Mouse (Mus musculus): ENCODE measurements at regions not wholly inside any gene's neighbourhood (a gene's known extent, or its start where the extent isn't known, plus 50 kb on each side); places are given as distances from the start of the nearest gene placed in this dataset.

GRCm38 (mm10) chr6:139391307-139391706 lies 110.5 kb downstream of the Rergl start:
- no peaks in the 10 kb centered on the region for H3K9me3 ChIP-seq (ENCODE audit: control insufficient read depth, low read length)
- H3K36me3 ChIP-seq (ENCODE audit: control insufficient read depth, insufficient read depth, low read length) = no peaks in the 10 kb centered on the region
- H3K4me2 ChIP-seq (ENCODE audit: low read depth, low read length) = no peak overlapping the region
- WGBS = 4% methylated on average over 13 of the region's 13 CpGs
- no peaks in the 10 kb centered on the region for H3K27me3 ChIP-seq (ENCODE audit: control insufficient read depth, insufficient read depth, low read depth, low read length)
- no peak overlapping the region for H3K27ac ChIP-seq (ENCODE audit: low read length)
- H3K4me3 ChIP-seq (ENCODE audit: low read length) = no peak overlapping the region
- H3K4me1 ChIP-seq (replicated peaks; ENCODE audit: control insufficient read depth, insufficient read depth, low read length) = no peaks in the 10 kb centered on the region
- no peak overlapping the region for H3K9ac ChIP-seq (ENCODE audit: low read length)
- ATAC-seq (ENCODE audit: low read depth) = no peak

GRCm38 (mm10) chr6:139350939-139351338 lies 150.8 kb downstream of the Rergl start:
- Histone ChIP-seq H3K27me3 (ENCODE audit: control insufficient read depth, insufficient read depth, low read depth, low read length) (no peaks in the 10 kb centered on the region), H3K27ac (ENCODE audit: low read length) (no peak overlapping the region), H3K9me3 (ENCODE audit: control insufficient read depth, low read length) (no peaks in the 10 kb centered on the region), H3K36me3 (ENCODE audit: control insufficient read depth, insufficient read depth, low read length) (no peaks in the 10 kb centered on the region), H3K4me1 (replicated peaks; ENCODE audit: control insufficient read depth, insufficient read depth, low read length) (no peaks in the 10 kb centered on the region), H3K9ac (ENCODE audit: low read length) (no peak overlapping the region), H3K4me3 (ENCODE audit: low read length) (no peak overlapping the region), H3K4me2 (ENCODE audit: low read depth, low read length) (no peak overlapping the region)
- WGBS = 87% methylated on average over 2 of the region's 2 CpGs
- ATAC-seq (ENCODE audit: low read depth) = no peak

- no peaks in the 10 kb centered on the region for H3K27me3 ChIP-seq (ENCODE audit: control insufficient read depth, insufficient read depth, low read depth, low read length)
- no peak overlapping the region for H3K4me3 ChIP-seq (ENCODE audit: low read length)
- H3K9ac ChIP-seq (ENCODE audit: low read length) = no peak overlapping the region
- no peak for ATAC-seq (ENCODE audit: low read depth)
- H3K27ac ChIP-seq (ENCODE audit: low read length) = no peak overlapping the region
- H3K4me2 ChIP-seq (ENCODE audit: low read depth, low read length) = no peak overlapping the region
- H3K9me3 ChIP-seq (ENCODE audit: control insufficient read depth, low read length) = no peaks in the 10 kb centered on the region
- WGBS = 85% methylated on average over 7 of the region's 7 CpGs
- no peaks in the 10 kb centered on the region for H3K4me1 ChIP-seq (replicated peaks; ENCODE audit: control insufficient read depth, insufficient read depth, low read length)
- no peaks in the 10 kb centered on the region for H3K36me3 ChIP-seq (ENCODE audit: control insufficient read depth, insufficient read depth, low read length)
Observed at GRCm38 (mm10) chr6:139325226-139325625, 176.6 kb downstream of the Rergl start.

- Histone ChIP-seq H3K4me2 (ENCODE audit: low read depth, low read length) (no peak overlapping the region), H3K4me1 (replicated peaks; ENCODE audit: control insufficient read depth, insufficient read depth, low read length) (no peaks in the 10 kb centered on the region), H3K4me3 (ENCODE audit: low read length) (no peak overlapping the region), H3K27me3 (ENCODE audit: control insufficient read depth, insufficient read depth, low read depth, low read length) (no peaks in the 10 kb centered on the region), H3K36me3 (ENCODE audit: control insufficient read depth, insufficient read depth, low read length) (no peaks in the 10 kb centered on the region), H3K9me3 (ENCODE audit: control insufficient read depth, low read length) (no peaks in the 10 kb centered on the region), H3K9ac (ENCODE audit: low read length) (no peak overlapping the region), H3K27ac (ENCODE audit: low read length) (no peak overlapping the region)
- 71% methylated on average over 5 of the region's 5 CpGs for WGBS
- no peak for ATAC-seq (ENCODE audit: low read depth)
Observed at GRCm38 (mm10) chr6:139307651-139308050, 194.1 kb downstream of the Rergl start.

- Histone ChIP-seq H3K4me3 (ENCODE audit: low read length) (no peak overlapping the region), H3K4me1 (replicated peaks; ENCODE audit: control insufficient read depth, insufficient read depth, low read length) (no peaks in the 10 kb centered on the region), H3K27ac (ENCODE audit: low read length) (no peak overlapping the region), H3K27me3 (ENCODE audit: control insufficient read depth, insufficient read depth, low read depth, low read length) (no peaks in the 10 kb centered on the region), H3K36me3 (ENCODE audit: control insufficient read depth, insufficient read depth, low read length) (no peaks in the 10 kb centered on the region), H3K4me2 (ENCODE audit: low read depth, low read length) (no peak overlapping the region), H3K9ac (ENCODE audit: low read length) (no peak overlapping the region), H3K9me3 (ENCODE audit: control insufficient read depth, low read length) (no peaks in the 10 kb centered on the region)
- no peak for ATAC-seq (ENCODE audit: low read depth)
- 85% methylated on average over 2 of the region's 2 CpGs for WGBS
Observed at GRCm38 (mm10) chr6:139304306-139304705, 197.5 kb downstream of the Rergl start.

- H3K4me3 ChIP-seq (ENCODE audit: low read length) = no peak overlapping the region
- H3K27ac ChIP-seq (ENCODE audit: low read length) = no peak overlapping the region
- 26% methylated on average over 2 of the region's 2 CpGs for WGBS
- H3K27me3 ChIP-seq (ENCODE audit: control insufficient read depth, insufficient read depth, low read depth, low read length) = no peaks in the 10 kb centered on the region
- H3K4me2 ChIP-seq (ENCODE audit: low read depth, low read length) = no peak overlapping the region
- no peaks in the 10 kb centered on the region for H3K36me3 ChIP-seq (ENCODE audit: control insufficient read depth, insufficient read depth, low read length)
- H3K9ac ChIP-seq (ENCODE audit: low read length) = no peak overlapping the region
- no peaks in the 10 kb centered on the region for H3K4me1 ChIP-seq (replicated peaks; ENCODE audit: control insufficient read depth, insufficient read depth, low read length)
- no peak for ATAC-seq (ENCODE audit: low read depth)
- no peaks in the 10 kb centered on the region for H3K9me3 ChIP-seq (ENCODE audit: control insufficient read depth, low read length)
Observed at GRCm38 (mm10) chr6:139295701-139296100, 206.1 kb downstream of the Rergl start.

GRCm38 (mm10) chr6:139279093-139279492 lies 222.7 kb downstream of the Rergl start:
- no peaks in the 10 kb centered on the region for H3K9me3 ChIP-seq (ENCODE audit: control insufficient read depth, low read length)
- H3K27ac ChIP-seq (ENCODE audit: low read length) = no peak overlapping the region
- H3K4me3 ChIP-seq (ENCODE audit: low read length) = no peak overlapping the region
- no peaks in the 10 kb centered on the region for H3K4me1 ChIP-seq (replicated peaks; ENCODE audit: control insufficient read depth, insufficient read depth, low read length)
- no peaks in the 10 kb centered on the region for H3K27me3 ChIP-seq (ENCODE audit: control insufficient read depth, insufficient read depth, low read depth, low read length)
- H3K36me3 ChIP-seq (ENCODE audit: control insufficient read depth, insufficient read depth, low read length) = no peaks in the 10 kb centered on the region
- no peak overlapping the region for H3K4me2 ChIP-seq (ENCODE audit: low read depth, low read length)
- no peak overlapping the region for H3K9ac ChIP-seq (ENCODE audit: low read length)
- no peak for ATAC-seq (ENCODE audit: low read depth)
- 77% methylated on average over 4 of the region's 4 CpGs for WGBS

GRCm38 (mm10) chr6:139275512-139275911 lies 226.3 kb downstream of the Rergl start:
- no peak for ATAC-seq (ENCODE audit: low read depth)

GRCm38 (mm10) chr6:139253704-139254103 lies 248.1 kb downstream of the Rergl start:
- Histone ChIP-seq H3K4me1 (replicated peaks; ENCODE audit: control insufficient read depth, insufficient read depth, low read length) (no peaks in the 10 kb centered on the region), H3K27ac (ENCODE audit: low read length) (no peak overlapping the region), H3K27me3 (ENCODE audit: control insufficient read depth, insufficient read depth, low read depth, low read length) (no peaks in the 10 kb centered on the region), H3K4me2 (ENCODE audit: low read depth, low read length) (no peak overlapping the region), H3K4me3 (ENCODE audit: low read length) (no peak overlapping the region), H3K9ac (ENCODE audit: low read length) (no peak overlapping the region), H3K36me3 (ENCODE audit: control insufficient read depth, insufficient read depth, low read length) (no peaks in the 10 kb centered on the region), H3K9me3 (ENCODE audit: control insufficient read depth, low read length) (no peaks in the 10 kb centered on the region)
- no peak for ATAC-seq (ENCODE audit: low read depth)
- 84% methylated on average over 4 of the region's 4 CpGs for WGBS

More at GRCm38 (mm10) chr6:139275512-139275911, 226.3 kb downstream of the Rergl start:
- Histone ChIP-seq H3K27me3 (ENCODE audit: control insufficient read depth, insufficient read depth, low read depth, low read length) (no peaks in the 10 kb centered on the region), H3K4me1 (replicated peaks; ENCODE audit: control insufficient read depth, insufficient read depth, low read length) (no peaks in the 10 kb centered on the region), H3K9ac (ENCODE audit: low read length) (no peak overlapping the region), H3K9me3 (ENCODE audit: control insufficient read depth, low read length) (no peaks in the 10 kb centered on the region), H3K4me3 (ENCODE audit: low read length) (no peak overlapping the region), H3K36me3 (ENCODE audit: control insufficient read depth, insufficient read depth, low read length) (no peaks in the 10 kb centered on the region), H3K4me2 (ENCODE audit: low read depth, low read length) (no peak overlapping the region), H3K27ac (ENCODE audit: low read length) (no peak overlapping the region)
- WGBS = 56% methylated on average over 3 of the region's 3 CpGs

GRCm38 (mm10) chr6:139248920-139249547 lies 252.7 kb downstream of the Rergl start:
- Histone ChIP-seq H3K4me2 (ENCODE audit: low read depth, low read length) (no peak overlapping the region), H3K27ac (ENCODE audit: low read length) (no peak overlapping the region), H3K36me3 (ENCODE audit: control insufficient read depth, insufficient read depth, low read length) (no peaks in the 10 kb centered on the region), H3K9me3 (ENCODE audit: control insufficient read depth, low read length) (no peaks in the 10 kb centered on the region), H3K4me3 (ENCODE audit: low read length) (no peak overlapping the region), H3K9ac (ENCODE audit: low read length) (no peak overlapping the region), H3K27me3 (ENCODE audit: control insufficient read depth, insufficient read depth, low read depth, low read length) (no peaks in the 10 kb centered on the region), H3K4me1 (replicated peaks; ENCODE audit: control insufficient read depth, insufficient read depth, low read length) (no peaks in the 10 kb centered on the region)
- 28% methylated on average over 11 of the region's 11 CpGs for WGBS
- peak; percentile 67; the same call in 1 of the 2 replicates for ATAC-seq (ENCODE audit: low read depth)
